Mouse (Mus musculus): Measurements from ENCODE around the gene Aldh3a2. TPM values are rescaled to one million over a fixed set of nuclear protein-coding genes. Genes with fewer than 3 reads are reported as not detected.

The Aldh3a2 gene
- polyA plus RNA-seq, 1 experiment = 15.8 TPM

- Histone ChIP-seq H3K4me3 (ENCODE audit: insufficient read depth, poor library complexity, severe bottlenecking) (no peak overlapping the region), H3K79me2 (ENCODE audit: control insufficient read depth, insufficient read depth) (no peaks in the 10 kb centered on the region), H3K36me3 (ENCODE audit: control insufficient read depth, insufficient read depth) (no peaks in the 10 kb centered on the region), H3ac (ENCODE audit: control insufficient read depth, insufficient read length, low read depth) (no peak overlapping the region), H3K79me3 (ENCODE audit: low read depth) (no peaks in the 10 kb centered on the region), H3K27me3 (ENCODE audit: control insufficient read depth, insufficient read depth, insufficient read length) (no peaks in the 10 kb centered on the region)
- TF ChIP-seq CTCF (IDR thresholded peaks at IDR 0.05; ENCODE audit: control insufficient read depth, insufficient read depth, insufficient read length) (no peak), MYOG (IDR thresholded peaks at IDR 0.05; ENCODE audit: control insufficient read depth, extremely low read depth, insufficient read length) (no peak), MAX (IDR thresholded peaks at IDR 0.05) (no peak), USF1 (IDR thresholded peaks at IDR 0.05; ENCODE audit: low read depth) (no peak), CEBPB (IDR thresholded peaks at IDR 0.05; ENCODE audit: low read depth) (no peak), MYOD1 (IDR thresholded peaks at IDR 0.05; ENCODE audit: control insufficient read depth, insufficient read length, low read depth) (no peak), FOSL1 (IDR thresholded peaks at IDR 0.05; ENCODE audit: insufficient read depth, low read length, poor library complexity, severe bottlenecking) (no peak)
These were observed 6.7 kb upstream of the Aldh3a2 start for GRCm38 (mm10) chr11:61273928-61274327.

DNA sequence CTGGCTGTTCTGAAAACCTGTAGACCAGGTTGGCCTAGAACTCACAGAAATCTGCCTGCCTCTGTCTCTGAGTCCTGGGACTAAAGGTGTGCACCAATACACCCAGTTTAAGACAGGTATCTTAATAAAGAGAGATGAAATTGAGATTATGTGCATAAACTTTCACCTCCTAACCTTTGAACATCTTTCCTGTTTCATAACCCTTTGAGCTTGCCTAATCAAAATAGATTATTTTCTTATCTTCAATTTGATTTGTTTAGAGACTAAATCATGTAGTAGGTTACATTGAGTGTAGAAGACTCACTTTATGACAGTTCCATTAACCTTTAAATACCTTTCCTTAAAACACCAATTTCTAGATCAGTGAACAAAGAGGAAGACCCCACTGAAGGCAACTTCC lies 4.3 kb upstream of the Aldh3a2 start:
- no peaks in the 10 kb centered on the region for H3K36me3 ChIP-seq (ENCODE audit: control insufficient read depth, insufficient read depth)
- TF ChIP-seq MAX (IDR thresholded peaks at IDR 0.05) = no peak
- no peak for TF ChIP-seq USF1 (IDR thresholded peaks at IDR 0.05; ENCODE audit: low read depth)
- no peak for TF ChIP-seq MYOD1 (IDR thresholded peaks at IDR 0.05; ENCODE audit: control insufficient read depth, insufficient read length, low read depth)
- TF ChIP-seq CTCF (IDR thresholded peaks at IDR 0.05; ENCODE audit: control insufficient read depth, insufficient read depth, insufficient read length) = no peak
- TF ChIP-seq CEBPB (IDR thresholded peaks at IDR 0.05; ENCODE audit: low read depth) = no peak
- H3ac ChIP-seq (ENCODE audit: control insufficient read depth, insufficient read length, low read depth) = no peak overlapping the region
- H3K4me3 ChIP-seq (ENCODE audit: insufficient read depth, poor library complexity, severe bottlenecking) = no peak overlapping the region
- H3K79me3 ChIP-seq (ENCODE audit: low read depth) = no peaks in the 10 kb centered on the region
- H3K79me2 ChIP-seq (ENCODE audit: control insufficient read depth, insufficient read depth) = no peaks in the 10 kb centered on the region
- H3K27me3 ChIP-seq (ENCODE audit: control insufficient read depth, insufficient read depth, insufficient read length) = no peaks in the 10 kb centered on the region

DNA sequence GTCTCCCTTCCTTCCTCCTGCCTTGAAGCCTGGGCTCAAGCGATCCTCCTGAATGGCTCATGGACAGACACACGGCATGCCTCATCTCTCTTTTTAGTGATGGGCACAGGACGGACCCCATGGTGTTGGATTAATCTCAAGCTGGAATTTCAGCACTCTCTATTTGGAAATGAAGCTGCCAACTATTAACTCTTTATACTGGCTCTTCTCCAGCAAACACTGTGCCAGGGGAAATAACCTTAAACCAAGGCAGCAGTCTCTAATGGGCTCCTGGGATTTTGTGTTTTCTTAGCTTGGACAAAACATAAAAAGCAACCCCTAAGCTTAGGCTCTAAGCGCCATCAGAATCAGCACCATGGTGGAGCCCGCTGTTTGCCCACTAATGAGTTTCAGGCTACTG lies 3.1 kb upstream of the Aldh3a2 start:
- no peak for TF ChIP-seq MAX (IDR thresholded peaks at IDR 0.05)
- no peak overlapping the region for H3ac ChIP-seq (ENCODE audit: control insufficient read depth, insufficient read length, low read depth)

GRCm38 (mm10) chr11:61268626-61269349 lies 1.5 kb upstream of the Aldh3a2 start:
- Histone ChIP-seq H3K27me3 (ENCODE audit: control insufficient read depth, insufficient read depth, insufficient read length) (no peaks in the 10 kb centered on the region), H3K79me3 (ENCODE audit: low read depth) (no peaks in the 10 kb centered on the region), H3K79me2 (ENCODE audit: control insufficient read depth, insufficient read depth) (no peaks in the 10 kb centered on the region), H3K4me3 (ENCODE audit: insufficient read depth, poor library complexity, severe bottlenecking) (no peak overlapping the region), H3K36me3 (ENCODE audit: control insufficient read depth, insufficient read depth) (peaks cover 7% of the 10 kb centered on the region), H3ac (ENCODE audit: control insufficient read depth, insufficient read length, low read depth) (no peak overlapping the region)
- TF ChIP-seq MYOD1 (IDR thresholded peaks at IDR 0.05; ENCODE audit: control insufficient read depth, insufficient read length, low read depth) (no peak), MAX (IDR thresholded peaks at IDR 0.05) (no peak), FOSL1 (IDR thresholded peaks at IDR 0.05; ENCODE audit: insufficient read depth, low read length, poor library complexity, severe bottlenecking) (no peak), USF1 (IDR thresholded peaks at IDR 0.05; ENCODE audit: low read depth) (no peak), CEBPB (IDR thresholded peaks at IDR 0.05; ENCODE audit: low read depth) (no peak), MYOG (IDR thresholded peaks at IDR 0.05; ENCODE audit: control insufficient read depth, extremely low read depth, insufficient read length) (no peak), CTCF (IDR thresholded peaks at IDR 0.05; ENCODE audit: control insufficient read depth, insufficient read depth, insufficient read length) (no peak)

More for the DNA sequence above, 3.1 kb upstream of the Aldh3a2 start:
- Histone ChIP-seq H3K4me3 (ENCODE audit: insufficient read depth, poor library complexity, severe bottlenecking) (no peak overlapping the region), H3K27me3 (ENCODE audit: control insufficient read depth, insufficient read depth, insufficient read length) (no peaks in the 10 kb centered on the region), H3K36me3 (ENCODE audit: control insufficient read depth, insufficient read depth) (no peaks in the 10 kb centered on the region), H3K79me2 (ENCODE audit: control insufficient read depth, insufficient read depth) (no peaks in the 10 kb centered on the region), H3K79me3 (ENCODE audit: low read depth) (no peaks in the 10 kb centered on the region)

GRCm38 (mm10) chr11:61263841-61264240 lies 3.4 kb downstream of the Aldh3a2 start:
- H3K4me3 ChIP-seq (ENCODE audit: insufficient read depth, poor library complexity, severe bottlenecking) = no peak overlapping the region
- H3K27me3 ChIP-seq (ENCODE audit: control insufficient read depth, insufficient read depth, insufficient read length) = no peaks in the 10 kb centered on the region
- no peaks in the 10 kb centered on the region for H3K79me3 ChIP-seq (ENCODE audit: low read depth)
- peaks cover 47% of the 10 kb centered on the region for H3K36me3 ChIP-seq (ENCODE audit: control insufficient read depth, insufficient read depth)
- TF ChIP-seq FOSL1 (IDR thresholded peaks at IDR 0.05; ENCODE audit: insufficient read depth, low read length, poor library complexity, severe bottlenecking) = no peak
- TF ChIP-seq USF1 (IDR thresholded peaks at IDR 0.05; ENCODE audit: low read depth) = no peak
- no peak for TF ChIP-seq CEBPB (IDR thresholded peaks at IDR 0.05; ENCODE audit: low read depth)
- H3ac ChIP-seq (ENCODE audit: control insufficient read depth, insufficient read length, low read depth) = no peak overlapping the region
- H3K79me2 ChIP-seq (ENCODE audit: control insufficient read depth, insufficient read depth) = no peaks in the 10 kb centered on the region

- H3K27me3 ChIP-seq (ENCODE audit: control insufficient read depth, insufficient read depth, insufficient read length) = no peaks in the 10 kb centered on the region
- no peak overlapping the region for H3K4me3 ChIP-seq (ENCODE audit: insufficient read depth, poor library complexity, severe bottlenecking)
- no peak overlapping the region for H3ac ChIP-seq (ENCODE audit: control insufficient read depth, insufficient read length, low read depth)
- no peak for TF ChIP-seq MYOG (IDR thresholded peaks at IDR 0.05; ENCODE audit: control insufficient read depth, extremely low read depth, insufficient read length)
- TF ChIP-seq USF1 (IDR thresholded peaks at IDR 0.05; ENCODE audit: low read depth) = no peak
- TF ChIP-seq MAX (IDR thresholded peaks at IDR 0.05) = no peak
- TF ChIP-seq CEBPB (IDR thresholded peaks at IDR 0.05; ENCODE audit: low read depth) = no peak
- TF ChIP-seq FOSL1 (IDR thresholded peaks at IDR 0.05; ENCODE audit: insufficient read depth, low read length, poor library complexity, severe bottlenecking) = no peak
- TF ChIP-seq MYOD1 (IDR thresholded peaks at IDR 0.05; ENCODE audit: control insufficient read depth, insufficient read length, low read depth) = no peak
- TF ChIP-seq CTCF (IDR thresholded peaks at IDR 0.05; ENCODE audit: control insufficient read depth, insufficient read depth, insufficient read length) = no peak
- no peaks in the 10 kb centered on the region for H3K79me3 ChIP-seq (ENCODE audit: low read depth)
- H3K36me3 ChIP-seq (ENCODE audit: control insufficient read depth, insufficient read depth) = peaks cover 54% of the 10 kb centered on the region
- H3K79me2 ChIP-seq (ENCODE audit: control insufficient read depth, insufficient read depth) = no peaks in the 10 kb centered on the region
These were observed 4.7 kb downstream of the Aldh3a2 start for GRCm38 (mm10) chr11:61262516-61262915.

Measured in C2C12 (cell line).